Mouse (Mus musculus) adrenal gland, postnatal 36 days (tissue): ENCODE measurements at regions not wholly inside any gene's neighbourhood (a gene's known extent, or its start where the extent isn't known, plus 50 kb on each side); places are given as distances from the start of the nearest gene placed in this dataset.

Experiments used
- DNase-seq, 2 experiments: peaks; one replicate each; pipeline ENCODE4 v3.0.0; 2021; ENCODE audit warnings: mixed read lengths in 1 of 2

DNA sequence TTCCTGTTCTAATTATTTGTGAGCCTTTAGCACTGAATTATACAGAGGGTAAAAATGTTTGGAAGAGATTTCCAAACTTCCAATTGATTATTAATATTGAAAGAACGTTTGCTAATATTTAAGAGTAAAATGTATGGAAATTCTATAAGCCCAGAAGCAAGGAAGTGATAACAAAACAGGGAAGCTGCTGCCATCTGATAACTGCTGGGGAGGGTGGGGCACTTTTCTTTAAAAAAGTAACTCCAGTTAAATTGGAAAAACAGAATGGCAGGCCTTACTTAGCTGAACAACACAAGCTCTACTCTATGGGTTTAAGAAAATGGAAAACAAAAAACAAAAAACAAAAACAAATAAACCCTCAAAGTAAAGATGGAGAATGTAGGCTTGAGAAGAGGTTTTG is 1327.7 kb downstream of the Hace1 start:
- no peak for DNase-seq

DNA sequence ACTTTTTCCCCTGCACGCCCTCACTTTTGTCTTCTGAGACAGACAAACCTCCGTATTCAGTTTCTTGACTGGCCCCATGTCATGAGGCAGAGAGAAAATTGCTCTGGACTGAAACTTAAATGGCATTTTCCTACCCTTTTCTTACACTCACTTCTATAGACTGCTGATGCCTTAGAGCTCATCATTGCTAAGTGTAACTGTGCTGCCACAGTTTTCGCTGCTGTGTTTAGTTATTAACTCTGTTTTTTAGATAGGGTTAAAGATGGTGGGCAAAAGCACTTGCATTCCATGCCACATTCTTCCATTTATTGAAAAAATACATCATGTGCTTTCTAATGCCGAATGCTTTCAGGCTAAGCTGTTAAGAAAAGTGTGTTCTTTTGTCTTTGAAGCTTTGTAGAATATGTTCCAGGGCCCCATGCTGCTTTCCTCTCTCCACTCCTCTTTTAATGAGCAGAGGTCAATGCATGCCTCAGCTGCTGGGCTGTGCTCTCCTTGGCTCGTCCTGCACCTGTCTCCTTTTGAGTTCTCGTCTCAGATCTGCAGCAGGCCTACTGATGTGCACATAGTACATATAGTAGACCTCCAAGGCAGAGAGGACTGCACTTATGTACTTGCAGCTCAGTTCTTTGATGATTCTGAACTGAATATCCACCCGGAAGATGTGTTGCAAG is 1345.0 kb downstream of the Hace1 start:
- no peak for DNase-seq

- DNase-seq: no peak
These were observed 1356.7 kb downstream of the Hace1 start for GRCm38 (mm10) chr10:46934311-46934710.

GRCm38 (mm10) chr10:46936248-46936970 is 1358.8 kb downstream of the Hace1 start:
- DNase-seq: no peak

DNA sequence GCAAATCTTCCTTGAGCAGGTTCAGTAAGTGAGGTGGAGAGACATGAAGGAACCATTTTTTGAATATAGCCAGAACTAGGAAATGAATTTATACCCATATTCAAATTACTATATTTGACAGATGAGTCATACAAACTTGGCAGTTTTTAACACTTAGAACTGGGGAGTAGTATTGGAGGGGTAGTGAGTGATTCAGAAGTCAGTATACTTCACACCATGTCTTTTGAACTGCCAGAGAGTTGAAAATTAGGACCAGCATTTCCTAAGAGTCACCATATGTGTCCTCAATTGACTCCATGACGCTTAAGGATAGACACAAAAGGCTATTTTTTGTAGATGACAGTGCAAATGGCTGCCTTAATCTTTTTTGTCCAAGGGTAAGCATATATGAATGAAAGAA is 1361.7 kb downstream of the Hace1 start:
- DNase-seq: no peak

GRCm38 (mm10) chr10:46939819-46940218 is 1362.2 kb downstream of the Hace1 start:
- no peak for DNase-seq

GRCm38 (mm10) chr10:46952940-46953339 is 1375.3 kb downstream of the Hace1 start:
- DNase-seq: no peak

- DNase-seq: no peak
These were observed 1377.1 kb downstream of the Hace1 start for GRCm38 (mm10) chr10:46954701-46955100.

- no peak for DNase-seq
These were observed 1402.8 kb downstream of the Hace1 start for GRCm38 (mm10) chr10:46980410-46980809.

GRCm38 (mm10) chr10:46999701-47000100 is 1422.1 kb downstream of the Hace1 start:
- no peak for DNase-seq

DNA sequence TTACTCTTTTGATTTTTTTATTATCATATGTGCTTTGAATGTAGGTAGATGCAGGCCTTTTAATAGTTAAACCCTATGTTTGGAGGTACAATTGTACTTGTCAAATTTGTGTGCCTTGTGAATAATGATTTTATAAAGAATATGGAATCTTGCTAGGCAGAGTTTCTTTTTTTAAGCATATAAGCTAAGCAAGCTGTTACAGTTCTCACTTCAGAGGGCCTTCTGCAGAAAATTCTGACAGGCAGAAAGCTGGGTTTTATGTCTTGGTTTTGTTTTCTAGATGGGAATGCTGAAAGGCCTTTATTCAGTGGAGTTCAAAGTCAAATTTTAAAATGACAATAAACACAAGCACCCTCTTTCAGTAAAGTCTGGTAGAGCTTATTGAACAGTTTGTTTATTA is 1451.1 kb downstream of the Hace1 start:
- no peak for DNase-seq

DNA sequence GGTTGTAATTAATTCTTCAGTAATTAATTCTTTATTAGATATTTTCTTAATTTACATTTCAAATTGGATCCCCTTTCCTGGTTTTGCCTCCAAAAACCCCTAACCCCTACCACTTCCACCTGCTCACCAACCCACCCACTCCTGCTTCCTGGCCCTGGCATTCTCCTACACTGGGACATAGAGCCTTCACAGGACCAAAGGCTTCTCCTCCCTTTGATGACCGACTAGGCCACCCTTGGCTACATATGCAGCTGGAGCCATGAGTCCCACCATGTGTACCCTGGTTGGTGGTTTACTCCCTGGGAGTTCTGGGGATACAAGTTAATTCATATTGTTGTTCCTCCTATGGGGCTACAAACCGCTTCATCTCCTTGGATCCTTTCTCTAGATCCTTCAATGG is 1477.0 kb downstream of the Hace1 start:
- DNase-seq: no peak

DNA sequence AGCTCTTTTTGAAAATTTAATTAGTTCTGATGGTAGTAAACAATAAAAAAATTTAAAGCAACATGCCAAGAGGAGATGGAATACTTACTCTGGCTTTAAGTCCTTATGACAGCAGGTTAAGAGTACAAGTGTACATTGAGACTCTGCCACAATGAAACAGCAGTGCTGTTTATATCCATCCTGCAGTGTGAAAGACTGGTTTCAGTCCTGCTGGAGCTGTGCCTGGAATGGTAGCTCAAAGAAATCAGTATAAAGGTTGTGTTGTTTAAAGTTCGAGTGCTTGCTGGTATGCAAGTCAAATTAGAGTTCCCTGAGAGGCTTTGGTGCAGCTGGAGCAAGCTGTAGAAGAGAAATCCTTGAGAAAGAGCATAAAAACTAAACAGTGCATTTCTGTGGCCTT is 1524.9 kb downstream of the Hace1 start:
- DNase-seq: peak; percentile 6 to 19
